Mouse (Mus musculus) c-Kit-positive CD71-negative TER-119-negative erythroid progenitor cells, embryonic 14.5 days (primary cell): ENCODE measurements around the gene Selenon.
"Not testable (repeated sequence)": the region's sequence is repeated elsewhere in the genome, so short reads cannot be mapped to it uniquely, and the experiment has no call there.

ENCODE experiments used
- DNase-seq: peaks from one replicate; pipeline ENCODE4 v3.0.0-alpha.2; 2013; ENCODE audit warnings: low read depth

The Selenon gene

GRCm38 (mm10) chr4:134510396-134510795 is 41.6 kb downstream of the Selenon start:
- DNase-seq: no peak

GRCm38 (mm10) chr4:134506713-134507112 is 45.3 kb downstream of the Selenon start:
- no peak for DNase-seq

DNA sequence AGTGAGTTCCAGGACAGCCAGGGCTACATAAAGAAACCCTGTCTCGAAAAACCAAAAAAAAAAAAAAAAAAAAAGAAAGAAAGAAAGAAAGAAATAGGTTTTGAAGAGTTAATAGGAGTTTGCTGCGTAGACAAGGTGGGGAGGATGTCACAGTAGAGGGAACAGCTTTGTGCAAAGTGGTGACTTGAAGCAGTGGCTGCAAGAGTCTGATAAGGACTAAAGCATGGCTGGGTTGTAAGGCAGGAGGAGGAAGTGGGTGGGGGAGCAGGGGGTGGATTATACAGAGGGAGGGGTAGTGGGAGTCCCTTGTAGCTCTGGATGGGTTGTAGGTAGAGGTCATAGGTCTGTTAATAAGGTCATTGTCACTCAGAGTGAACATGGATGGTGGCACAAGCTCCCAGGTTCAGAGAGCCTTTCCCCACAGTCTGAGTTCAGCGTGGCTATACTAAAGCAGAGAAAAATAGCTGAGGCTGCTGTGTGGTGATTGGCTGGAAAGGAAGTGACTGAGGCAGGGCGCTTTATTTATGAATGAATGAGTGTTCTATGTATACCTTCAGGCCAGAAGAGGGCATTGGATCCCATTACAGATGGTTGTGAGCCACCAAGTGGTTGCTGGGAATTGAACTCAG is 45.9 kb downstream of the Selenon start:
- no peak for DNase-seq

DNA sequence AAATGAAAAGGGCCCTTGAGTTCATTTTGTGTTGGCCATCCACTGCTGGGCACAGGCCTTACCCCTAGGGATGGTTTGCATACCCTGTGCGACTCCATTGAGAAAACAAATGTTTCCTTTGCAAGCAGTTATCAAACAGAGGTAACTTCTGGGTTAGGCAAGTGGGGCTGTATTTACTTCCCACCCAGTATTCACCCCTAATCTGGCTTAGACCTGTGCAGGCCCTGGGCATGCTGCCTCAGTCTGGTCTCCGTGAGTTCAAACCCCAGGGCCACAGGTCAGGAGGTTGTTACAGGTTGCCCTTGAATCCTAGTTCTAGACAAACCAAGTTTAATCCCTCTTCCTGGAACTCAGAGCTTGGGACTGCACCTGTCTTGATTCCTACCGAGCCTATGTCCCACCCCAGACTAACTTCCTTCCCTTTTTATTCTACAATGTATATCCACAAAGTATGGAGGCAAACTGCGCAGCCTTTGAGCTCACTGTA is 46.6 kb downstream of the Selenon start:
- no peak for DNase-seq

DNA sequence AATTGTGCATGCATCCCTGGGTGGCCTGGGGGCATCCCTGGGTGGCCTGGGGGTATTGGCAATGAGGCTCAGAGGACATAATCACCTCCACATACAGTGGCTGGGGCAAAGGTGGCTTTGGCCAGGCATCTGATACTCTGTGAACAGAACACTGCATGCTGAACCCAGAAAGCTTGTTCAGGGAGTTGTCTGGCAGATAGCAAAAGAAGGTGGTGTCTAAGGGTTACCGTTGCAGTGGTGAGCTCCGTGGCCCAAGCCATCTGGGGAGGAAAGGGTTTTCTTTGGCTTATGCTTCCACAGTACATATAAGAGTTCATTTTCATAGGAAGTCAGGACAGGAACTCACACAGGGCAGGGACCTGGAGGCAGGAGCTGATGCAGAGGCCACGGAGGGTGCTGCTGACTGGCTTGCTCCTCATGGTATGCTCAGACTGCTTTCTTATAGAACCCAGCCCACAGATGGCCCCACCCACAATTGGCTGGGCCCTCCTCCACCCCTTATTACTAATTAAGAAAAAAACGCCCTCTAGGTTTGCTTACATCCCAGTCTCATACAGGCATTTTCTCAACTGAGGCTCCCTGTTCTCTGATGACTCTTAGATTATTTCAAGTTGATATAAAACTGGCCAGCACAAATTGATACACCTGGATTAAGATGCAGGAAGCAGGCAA is 48.1 kb downstream of the Selenon start:
- no peak for DNase-seq

DNA sequence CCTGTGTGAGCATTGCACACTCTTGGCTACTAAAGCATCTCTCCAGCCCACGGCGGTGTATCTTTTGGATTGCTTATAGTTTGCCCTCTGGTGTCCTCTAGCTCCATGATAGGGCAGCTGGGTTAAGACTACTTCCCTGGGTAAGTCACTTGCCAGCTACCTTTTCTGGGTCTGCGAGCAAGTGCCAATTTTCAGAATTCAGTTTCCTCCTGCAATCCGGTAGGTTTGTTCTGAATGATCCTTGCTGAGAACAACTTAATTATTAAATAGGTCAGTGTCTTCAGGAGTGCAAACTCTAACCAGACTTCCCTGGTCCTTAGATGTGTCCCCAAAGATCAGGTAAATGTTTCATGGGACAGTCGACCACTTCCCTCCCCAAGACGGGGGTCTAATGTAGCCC is 50.9 kb downstream of the Selenon start:
- no peak for DNase-seq

DNA sequence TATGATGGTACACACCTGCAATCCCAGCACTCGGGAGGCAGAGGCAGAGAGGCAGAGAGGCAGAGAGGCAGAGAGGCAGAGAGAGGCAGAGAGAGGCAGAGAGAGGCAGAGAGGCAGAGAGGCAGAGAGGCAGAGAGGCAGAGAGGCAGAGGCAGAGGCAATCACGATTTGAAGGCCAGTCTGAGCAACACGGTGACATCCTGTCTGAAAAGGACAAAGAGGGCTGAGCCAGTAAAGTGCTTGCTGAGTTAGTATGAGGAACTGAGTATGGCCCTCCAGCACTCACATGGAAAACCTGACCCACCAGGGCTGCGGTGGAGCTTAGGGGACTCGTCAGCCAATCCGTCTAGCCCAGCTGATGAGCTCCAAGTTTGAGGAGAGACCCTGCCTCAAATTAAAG is 53.0 kb downstream of the Selenon start:
- DNase-seq: not testable (repeated sequence)

- no peak for DNase-seq
Measured at GRCm38 (mm10) chr4:134497986-134498731, 53.8 kb downstream of the Selenon start.

DNA sequence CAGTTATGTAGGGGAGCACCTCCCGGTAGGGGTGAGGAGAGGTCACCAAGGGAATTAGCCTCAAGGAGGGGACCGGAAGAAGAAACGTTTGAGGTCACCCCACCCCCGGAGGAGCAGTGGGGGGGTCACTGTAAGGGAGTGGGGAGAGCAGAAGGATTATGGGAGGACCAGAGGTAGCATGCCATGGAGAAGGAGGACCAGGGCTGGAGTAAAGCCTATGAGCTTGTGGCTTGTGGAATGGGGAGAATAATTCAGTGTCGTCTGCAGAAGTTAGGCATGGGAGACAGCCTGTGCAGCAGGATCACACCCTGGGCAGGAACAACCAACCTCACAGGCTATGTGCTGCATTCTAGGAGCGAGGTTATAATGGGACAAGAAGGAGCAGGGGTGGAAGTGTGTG is 54.7 kb downstream of the Selenon start:
- no peak for DNase-seq

GRCm38 (mm10) chr4:134496595-134497210 is 55.3 kb downstream of the Selenon start, which contains the start of gene Paqr7:
Gene Paqr7, plus strand, starts transcription at chr4:134496697.
- peak; percentile 67 for DNase-seq

- DNase-seq: no peak
Measured at GRCm38 (mm10) chr4:134495546-134495923, 56.4 kb downstream of the Selenon start.

DNA sequence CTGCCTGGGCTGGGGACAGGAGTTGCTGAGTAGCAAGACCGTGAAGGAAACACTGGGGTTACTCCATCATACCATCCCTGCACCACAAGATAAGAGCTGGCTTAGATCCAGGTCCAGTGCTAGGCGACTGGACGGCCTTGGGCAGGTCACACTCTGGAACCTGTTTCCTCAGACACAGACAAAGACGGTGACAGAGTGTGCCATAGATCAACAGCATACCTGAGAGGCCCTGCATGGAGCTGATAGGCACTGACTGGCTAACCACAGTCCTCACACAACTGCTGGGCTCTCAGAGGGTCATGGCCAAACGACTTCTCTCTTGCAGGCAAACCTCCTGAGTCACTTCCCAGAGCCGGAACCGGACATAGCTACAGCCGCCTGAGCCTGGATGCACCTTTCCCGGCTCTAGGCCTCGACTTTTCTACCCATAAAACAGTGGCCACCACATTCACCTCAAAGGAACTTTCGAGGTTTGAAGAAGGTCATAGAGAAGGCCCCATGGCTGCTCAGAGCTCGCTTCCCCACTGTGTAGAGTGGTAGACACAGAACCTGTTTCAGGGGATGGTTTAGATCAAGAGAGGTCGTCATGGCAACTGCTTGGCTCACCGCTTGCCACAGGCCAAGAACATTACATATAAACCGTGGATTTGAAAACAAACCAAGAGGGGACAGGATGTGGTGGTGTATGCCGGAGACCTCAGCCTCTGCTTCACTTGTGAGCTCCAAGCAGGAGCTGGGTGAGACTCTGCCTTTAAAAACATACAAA is 57.0 kb downstream of the Selenon start:
- no peak for DNase-seq

GRCm38 (mm10) chr4:134494161-134494560 is 57.8 kb downstream of the Selenon start:
- DNase-seq: not testable (repeated sequence)

DNA sequence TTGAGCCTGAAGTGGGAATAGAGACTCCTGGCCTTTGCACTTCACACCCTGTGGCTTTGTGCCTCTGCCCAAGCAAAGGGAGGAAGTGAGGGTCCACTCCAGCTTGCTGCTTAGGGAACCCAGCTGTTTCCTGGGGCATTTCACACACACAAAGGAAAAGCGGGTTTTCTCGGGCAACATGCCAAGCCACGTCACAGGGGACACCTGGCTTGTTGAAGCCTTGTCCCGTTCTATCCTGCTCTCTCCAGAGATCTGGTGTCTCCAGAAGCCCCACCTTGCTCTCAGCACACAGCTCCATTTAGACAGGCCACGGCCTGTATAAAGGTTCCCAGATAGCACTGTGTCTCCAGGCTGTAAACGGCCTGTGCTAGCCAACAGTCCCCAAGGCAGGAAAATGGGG is 60.2 kb downstream of the Selenon start:
- no peak for DNase-seq

- no peak for DNase-seq
Measured at GRCm38 (mm10) chr4:134489986-134490665, 61.8 kb downstream of the Selenon start.

- DNase-seq: no peak
Measured at GRCm38 (mm10) chr4:134488211-134488610, 63.8 kb downstream of the Selenon start.
